Mouse (Mus musculus): ENCODE measurements around the gene Chpf.

Gene Chpf

GRCm38 (mm10) chr1:75478916-75479634 lies at the start of gene Chpf, which contains the start of gene Tmem198:
Gene Chpf (minus strand): TSS chr1:75479307.
Gene Tmem198 (plus strand): TSS chr1:75479532.
- DNase-seq = peak; percentile 99

GRCm38 (mm10) chr1:75524679-75525078 lies 45.6 kb upstream of the Chpf start:
- peak; percentile 96 for DNase-seq

GRCm38 (mm10) chr1:75521321-75522031 lies 42.4 kb upstream of the Chpf start, which contains the start of gene Stk11ip:
Gene Stk11ip (plus strand): TSS chr1:75521529.
- peak; percentile 99 for DNase-seq

- no peak for DNase-seq
Observed at GRCm38 (mm10) chr1:75519576-75519975, 40.5 kb upstream of the Chpf start.

- no peak for DNase-seq
Observed at GRCm38 (mm10) chr1:75518427-75518826, 39.3 kb upstream of the Chpf start.

- DNase-seq = no peak
Observed at GRCm38 (mm10) chr1:75517984-75518383, 38.9 kb upstream of the Chpf start.

GRCm38 (mm10) chr1:75516703-75517380 lies 37.7 kb upstream of the Chpf start:
- no peak for DNase-seq

- DNase-seq = no peak
Observed at GRCm38 (mm10) chr1:75512550-75512949, 33.4 kb upstream of the Chpf start.

GRCm38 (mm10) chr1:75511437-75512210 lies 32.5 kb upstream of the Chpf start:
- DNase-seq = no peak

- no peak for DNase-seq
Observed at GRCm38 (mm10) chr1:75510154-75510553, 31.0 kb upstream of the Chpf start.

GRCm38 (mm10) chr1:75509586-75509985 lies 30.5 kb upstream of the Chpf start:
- DNase-seq = no peak

GRCm38 (mm10) chr1:75507006-75507405 lies 27.9 kb upstream of the Chpf start, which contains the start of gene Inha:
Gene Inha (plus strand): TSS chr1:75507077.
- no peak for DNase-seq

GRCm38 (mm10) chr1:75505956-75506831 lies 27.1 kb upstream of the Chpf start, which contains the start of gene Obsl1:
Gene Obsl1 (minus strand): TSS chr1:75506452.
- DNase-seq = peak; percentile 98

- DNase-seq = peak; percentile 98
Observed at GRCm38 (mm10) chr1:75505159-75505955, 26.2 kb upstream of the Chpf start.

GRCm38 (mm10) chr1:75504256-75505045 lies 25.3 kb upstream of the Chpf start:
- no peak for DNase-seq

GRCm38 (mm10) chr1:75503651-75503980 lies 24.5 kb upstream of the Chpf start:
- peak; percentile 88 for DNase-seq

GRCm38 (mm10) chr1:75502945-75503650 lies 24.0 kb upstream of the Chpf start:
- DNase-seq = peak; percentile 91

- peak; percentile 70 for DNase-seq
Observed at GRCm38 (mm10) chr1:75501905-75502304, 22.8 kb upstream of the Chpf start.

- peak; percentile 44 for DNase-seq
Observed at GRCm38 (mm10) chr1:75499441-75499840, 20.3 kb upstream of the Chpf start.
